Mouse (Mus musculus) cortical plate, adult 2 months (tissue): Measurements from ENCODE around the gene Draxin. TPM values are rescaled to one million over a fixed set of nuclear protein-coding genes. Genes with fewer than 3 reads are reported as not detected.

ENCODE experiments used
- H3K27ac ChIP-seq: fragments of 200-500 bp; 2 replicates; pipeline ENCODE4 v1.5.1; 2012; ENCODE audit warnings: low read length, control low read depth, inconsistent platforms; ENCODE audit not compliant: insufficient read depth
- H3K4me1 ChIP-seq: fragments of 200-500 bp; 2 replicates; pipeline ENCODE4 v1.6.1; 2011; ENCODE audit warnings: low read length; ENCODE audit not compliant: control insufficient read depth, insufficient read depth
- H3K4me3 ChIP-seq: fragments of 200-500 bp; 2 replicates; pipeline ENCODE4 v1.5.1; 2011; ENCODE audit warnings: mild to moderate bottlenecking, low read length, control low read depth; ENCODE audit not compliant: insufficient read depth
- CTCF ChIP-seq: fragments of 200-500 bp; IDR thresholded peaks from 2 replicates; pipeline ENCODE4 v1.5.1; 2011; ENCODE audit warnings: mild to moderate bottlenecking, control low read depth, low read length; ENCODE audit not compliant: insufficient read depth; ENCODE audit errors: extremely low read depth
- POLR2A ChIP-seq: fragments of 200-500 bp; IDR thresholded peaks from 2 replicates; pipeline ENCODE4 v1.6.1; 2011; ENCODE audit warnings: mild to moderate bottlenecking, low read length, control low read depth; ENCODE audit not compliant: insufficient read depth; ENCODE audit errors: extremely low read depth
- polyA plus RNA-seq: library from polyadenylated mRNA; depleted of rRNA; stranded (reverse); fragments of >200 nt; gene quantifications from 2 replicates; pipeline ENCODE4 v1.2.3, GENCODE M21; 2012

The Draxin gene
- polyA plus RNA-seq, 1 experiment: 0.42 TPM

DNA sequence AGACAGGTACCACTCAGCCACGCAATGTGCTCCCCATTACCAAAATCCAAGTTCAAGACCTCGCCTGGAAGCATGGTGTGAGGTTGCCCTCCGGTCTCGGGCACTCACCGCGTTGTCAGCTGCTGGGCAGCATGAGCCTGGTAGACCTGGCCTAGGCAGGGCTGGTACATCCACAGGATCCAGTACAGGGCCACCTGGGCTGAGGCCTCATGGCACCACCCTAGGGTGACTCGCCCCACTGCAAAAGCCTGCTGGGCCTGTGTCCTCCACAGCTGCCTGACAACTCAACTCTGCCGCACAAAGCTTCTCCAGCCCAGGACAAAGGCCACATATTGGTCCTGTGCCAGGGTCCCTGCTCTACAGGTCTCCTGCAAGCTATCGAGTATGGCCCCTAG lies 69.4 kb downstream of the Draxin start:
- Histone ChIP-seq H3K27ac (no peak overlapping the region), H3K4me3 (no peak overlapping the region), H3K4me1 (no peaks in the 10 kb centered on the region)
- no peak for TF ChIP-seq CTCF
- no peak for TF ChIP-seq POLR2A

GRCm38 (mm10) chr4:148060120-148061085 lies 70.1 kb downstream of the Draxin start:
- no peaks in the 10 kb centered on the region for H3K4me1 ChIP-seq
- no peak overlapping the region for H3K27ac ChIP-seq
- TF ChIP-seq CTCF: peak; percentile 47
- TF ChIP-seq POLR2A: no peak

DNA sequence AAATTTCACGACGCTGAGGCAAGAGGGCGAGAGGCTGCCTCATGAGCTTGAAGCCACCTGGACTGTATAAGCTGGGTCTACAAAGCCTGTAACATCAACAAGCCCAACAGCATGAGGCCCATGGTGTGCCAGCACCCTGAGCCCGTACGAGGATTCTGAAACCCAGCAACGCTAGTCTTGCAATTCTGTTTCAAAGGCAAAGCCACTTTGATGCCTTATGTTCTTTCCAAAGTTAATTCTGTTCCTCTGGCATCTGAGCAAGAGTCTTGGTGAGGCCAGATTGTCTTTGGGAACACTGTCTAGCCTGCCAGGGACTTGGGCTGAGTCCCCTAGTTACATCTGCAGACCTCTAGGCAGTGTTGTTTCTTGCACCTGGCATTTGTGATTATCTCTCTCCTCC lies 71.5 kb downstream of the Draxin start:
- Histone ChIP-seq H3K4me1 (no peaks in the 10 kb centered on the region), H3K27ac (0 out of 2 replicates have a peak overlapping the region, but pooled peaks have one; percentile 4), H3K4me3 (no peak overlapping the region)
- TF ChIP-seq CTCF (no peak), POLR2A (no peak)

More at GRCm38 (mm10) chr4:148060120-148061085, 70.1 kb downstream of the Draxin start:
- H3K4me3 ChIP-seq: no peak overlapping the region

DNA sequence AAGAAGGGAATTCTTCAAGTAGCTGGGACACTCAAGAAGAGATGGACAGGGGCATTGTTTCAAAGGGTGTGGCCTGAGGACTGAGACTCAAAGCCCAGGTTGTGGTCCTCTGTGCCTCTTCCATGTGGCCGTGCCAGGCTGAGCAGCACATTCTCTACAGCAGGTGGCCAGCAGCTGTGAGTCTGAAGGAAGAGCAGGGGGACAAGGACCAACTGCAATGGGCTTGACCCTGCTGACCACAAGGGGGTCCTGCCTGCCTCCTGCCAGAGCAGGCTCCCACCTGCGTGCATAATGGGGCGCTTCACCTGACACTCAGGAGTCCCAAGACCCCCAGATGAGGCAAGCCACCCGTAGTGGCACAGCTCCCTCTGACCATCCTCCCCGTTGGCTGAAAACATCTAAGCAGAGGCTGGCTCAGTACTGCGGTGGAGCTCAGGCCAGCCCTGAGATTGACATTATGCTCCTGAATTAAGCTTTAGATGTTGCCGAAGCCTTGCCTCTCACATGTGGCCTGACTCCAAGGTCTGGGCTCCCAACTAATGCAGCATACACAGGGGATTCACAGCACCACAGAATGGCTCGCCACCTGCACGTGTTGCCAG lies 72.2 kb downstream of the Draxin start:
- no peak overlapping the region for H3K4me3 ChIP-seq
- 0 out of 2 replicates have a peak overlapping the region, but pooled peaks have one; percentile 4 for H3K27ac ChIP-seq
- H3K4me1 ChIP-seq: no peaks in the 10 kb centered on the region
- no peak for TF ChIP-seq CTCF
- no peak for TF ChIP-seq POLR2A

- no peak overlapping the region for H3K4me3 ChIP-seq
- H3K27ac ChIP-seq: no peak overlapping the region
- no peak for TF ChIP-seq POLR2A
- TF ChIP-seq CTCF: no peak
- H3K4me1 ChIP-seq: no peaks in the 10 kb centered on the region
Measured at GRCm38 (mm10) chr4:148057661-148058209, 72.8 kb downstream of the Draxin start.

DNA sequence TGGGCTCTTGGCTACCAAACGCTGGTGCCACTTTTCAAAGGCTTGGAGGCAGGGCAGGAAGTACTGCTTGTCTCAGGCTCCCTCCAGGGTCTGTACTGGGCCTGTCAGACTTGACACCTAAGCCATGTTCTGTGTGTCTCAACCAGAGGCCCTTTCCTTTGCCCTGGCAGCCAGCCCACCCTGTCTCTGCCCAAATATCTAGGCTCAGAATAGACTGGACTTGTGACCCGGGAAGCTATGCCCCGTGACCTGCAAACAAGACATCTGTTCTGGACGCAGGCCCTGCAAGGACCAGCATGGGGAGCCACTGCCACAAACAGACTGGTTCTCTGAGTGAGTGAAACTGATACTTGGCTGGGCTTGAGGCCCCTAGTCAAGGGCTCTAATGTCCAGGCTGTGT lies 73.7 kb downstream of the Draxin start:
- no peaks in the 10 kb centered on the region for H3K4me1 ChIP-seq
- no peak for TF ChIP-seq CTCF
- TF ChIP-seq POLR2A: no peak
- H3K4me3 ChIP-seq: no peak overlapping the region
- H3K27ac ChIP-seq: no peak overlapping the region

GRCm38 (mm10) chr4:148056246-148056645 lies 74.3 kb downstream of the Draxin start:
- no peak for TF ChIP-seq CTCF
- no peak for TF ChIP-seq POLR2A
- no peak overlapping the region for H3K4me3 ChIP-seq
- no peak overlapping the region for H3K27ac ChIP-seq
- H3K4me1 ChIP-seq: no peaks in the 10 kb centered on the region

- no peak overlapping the region for H3K27ac ChIP-seq
- TF ChIP-seq CTCF: no peak
- no peak for TF ChIP-seq POLR2A
- H3K4me1 ChIP-seq: no peaks in the 10 kb centered on the region
- no peak overlapping the region for H3K4me3 ChIP-seq
Measured at GRCm38 (mm10) chr4:148054961-148055695, 75.4 kb downstream of the Draxin start.

DNA sequence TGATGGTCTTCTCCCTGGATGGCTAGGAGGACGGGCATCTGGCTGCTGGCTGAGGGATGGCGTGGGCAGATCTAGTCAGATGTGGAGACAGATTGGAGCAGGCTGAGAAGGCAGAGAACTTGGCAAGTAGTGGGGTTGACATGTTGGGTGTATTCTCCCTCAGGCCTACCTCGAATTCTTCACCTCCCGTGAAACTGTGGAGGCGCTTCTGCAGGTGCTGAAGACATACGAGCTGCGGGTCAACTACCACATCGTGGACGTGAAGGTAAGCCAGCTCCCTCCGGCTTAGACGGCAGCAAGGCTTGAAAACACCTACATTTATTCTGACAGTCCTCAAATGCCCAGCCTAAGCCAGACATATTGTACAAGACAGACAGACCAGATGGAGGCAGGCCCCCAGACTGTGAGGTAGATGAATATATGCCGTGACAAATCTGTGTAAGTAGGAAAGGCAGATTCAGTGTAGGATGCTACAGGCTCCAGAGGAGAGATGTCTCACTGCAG lies 77.0 kb downstream of the Draxin start:
- Histone ChIP-seq H3K27ac (0 out of 2 replicates have a peak overlapping the region, but pooled peaks have one; percentile 1), H3K4me3 (no peak overlapping the region), H3K4me1 (no peaks in the 10 kb centered on the region)
- no peak for TF ChIP-seq POLR2A
- TF ChIP-seq CTCF: no peak
